Mouse (Mus musculus) liver, embryonic 14.5 days (tissue): ENCODE measurements around the gene Nicn1.

Experiments
- CTCF ChIP-seq: IDR thresholded peaks from 2 replicates; pipeline ENCODE4 v1.5.1; 2016; ENCODE audit warnings: antibody characterized with exemption, low read depth, control low read depth
- EP300 ChIP-seq: IDR thresholded peaks from 2 replicates; pipeline ENCODE4 v1.6.1; 2016; ENCODE audit warnings: antibody characterized with exemption, low read depth

GRCm38 (mm10) chr9:108343331-108343730 is 53.1 kb downstream of the Nicn1 start:
- TF ChIP-seq CTCF = no peak
- no peak for TF ChIP-seq EP300
